Mouse (Mus musculus) frontal cortex, postnatal 25 days (tissue): ENCODE results near the gene Pla2g4d.
A peak's percentile ranks its signal among the peaks of the same experiment; 100 is the strongest.

Experiments
- DNase-seq, 2 experiments: peaks; one replicate each; pipeline ENCODE4 v3.0.0; 2022; ENCODE audit warnings: low spot score in 2 of 2

Gene Pla2g4d

GRCm38 (mm10) chr2:120288995-120289394 is at the start of gene Pla2g4d:
Gene Pla2g4d, minus strand, starts transcription at chr2:120289197.
- DNase-seq: no peak

GRCm38 (mm10) chr2:120337886-120338285 is 48.9 kb upstream of the Pla2g4d start:
- DNase-seq: no peak

- no peak for DNase-seq
Measured at GRCm38 (mm10) chr2:120331575-120331974, 42.6 kb upstream of the Pla2g4d start.

- no peak for DNase-seq
Measured at GRCm38 (mm10) chr2:120315077-120315476, 26.1 kb upstream of the Pla2g4d start.

- DNase-seq: no peak
Measured at GRCm38 (mm10) chr2:120314487-120314886, 25.5 kb upstream of the Pla2g4d start.

GRCm38 (mm10) chr2:120313976-120314375 is 25.0 kb upstream of the Pla2g4d start, which contains the start of gene Pla2g4f:
Gene Pla2g4f, minus strand, starts transcription at chr2:120314165.
- no peak for DNase-seq

- no peak for DNase-seq
Measured at GRCm38 (mm10) chr2:120312276-120312825, 23.4 kb upstream of the Pla2g4d start.

- DNase-seq: no peak
Measured at GRCm38 (mm10) chr2:120304113-120304512, 15.1 kb upstream of the Pla2g4d start.

GRCm38 (mm10) chr2:120301076-120301475 is 12.1 kb upstream of the Pla2g4d start:
- DNase-seq: no peak

- DNase-seq: no peak
Measured at GRCm38 (mm10) chr2:120299866-120300265, 10.9 kb upstream of the Pla2g4d start.

- DNase-seq: no peak
Measured at GRCm38 (mm10) chr2:120296160-120296559, 7.2 kb upstream of the Pla2g4d start.

GRCm38 (mm10) chr2:120291471-120292078 is 2.6 kb upstream of the Pla2g4d start:
- DNase-seq: no peak

GRCm38 (mm10) chr2:120288401-120288800 is 596 bp downstream of the Pla2g4d start:
- DNase-seq: no peak

- no peak for DNase-seq
Measured at GRCm38 (mm10) chr2:120285639-120286038, 3.4 kb downstream of the Pla2g4d start.

- DNase-seq: no peak
Measured at GRCm38 (mm10) chr2:120284705-120285104, 4.3 kb downstream of the Pla2g4d start.

GRCm38 (mm10) chr2:120284094-120284493 is 4.9 kb downstream of the Pla2g4d start:
- no peak for DNase-seq

- DNase-seq: no peak
Measured at GRCm38 (mm10) chr2:120283550-120283949, 5.4 kb downstream of the Pla2g4d start.

GRCm38 (mm10) chr2:120281221-120281620 is 7.8 kb downstream of the Pla2g4d start:
- no peak for DNase-seq

GRCm38 (mm10) chr2:120279961-120280360 is 9.0 kb downstream of the Pla2g4d start:
- DNase-seq: peak; percentile 58 to 59

- no peak for DNase-seq
Measured at GRCm38 (mm10) chr2:120276951-120277350, 12.0 kb downstream of the Pla2g4d start.

- DNase-seq: no peak
Measured at GRCm38 (mm10) chr2:120268635-120269034, 20.4 kb downstream of the Pla2g4d start.

GRCm38 (mm10) chr2:120265523-120265922 is 23.5 kb downstream of the Pla2g4d start:
- no peak for DNase-seq

GRCm38 (mm10) chr2:120264858-120265257 is 24.1 kb downstream of the Pla2g4d start:
- DNase-seq: no peak

GRCm38 (mm10) chr2:120262876-120263275 is 26.1 kb downstream of the Pla2g4d start:
- no peak for DNase-seq
